Mouse (Mus musculus) brain, embryonic 14.5 days (tissue): ENCODE measurements around the gene Emsy.

Experiments
- CTCF ChIP-seq: fragments of 200-500 bp; IDR thresholded peaks from 2 replicates; pipeline ENCODE4 v1.5.1; 2012; ENCODE audit warnings: inconsistent platforms, mild to moderate bottlenecking, moderate library complexity, borderline replicate concordance; ENCODE audit not compliant: insufficient read depth, insufficient read length; ENCODE audit errors: extremely low read depth
- POLR2A ChIP-seq: fragments of 200-500 bp; IDR thresholded peaks from 2 replicates; pipeline ENCODE4 v1.6.1; 2012; ENCODE audit warnings: mild to moderate bottlenecking, inconsistent platforms, borderline replicate concordance; ENCODE audit not compliant: poor library complexity, insufficient read depth, insufficient read length, severe bottlenecking; ENCODE audit errors: extremely low read depth

DNA sequence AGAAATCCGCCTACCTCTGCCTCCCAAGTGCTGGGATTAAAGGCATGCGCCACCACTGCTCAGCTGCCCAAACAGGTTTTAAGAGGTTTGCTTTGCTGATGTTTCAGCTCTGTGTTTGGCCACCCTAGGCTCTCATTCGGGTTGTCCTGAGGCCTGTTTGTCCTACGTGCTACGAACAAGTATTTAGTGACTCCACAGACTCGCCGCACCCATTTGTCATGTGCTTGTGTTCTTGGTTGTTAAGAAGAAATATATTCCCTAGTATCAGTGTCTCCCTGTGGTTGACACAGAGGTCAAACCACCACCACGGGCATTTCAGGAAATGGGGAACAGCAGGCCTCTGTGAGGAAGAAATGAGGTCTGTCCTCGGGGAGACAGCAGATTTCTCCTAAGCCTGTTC is 14.8 kb upstream of the Emsy start:
- TF ChIP-seq CTCF (no peak), POLR2A (no peak)
